Mouse (Mus musculus) layer of hippocampus, adult 9-11 months (tissue): Measurements from ENCODE around the gene Mttp.
"Not testable (repeated sequence)": the region's sequence is repeated elsewhere in the genome, so short reads cannot be mapped to it uniquely, and the experiment has no call there.

ENCODE experiments used
- DNase-seq: peaks from one replicate; pipeline ENCODE4 v3.0.0; 2022

Mttp gene

GRCm38 (mm10) chr3:138144642-138145171 is at the start of gene Mttp:
TSS of gene Mttp (minus strand) at chr3:138144968.
- peak; percentile 77 for DNase-seq

GRCm38 (mm10) chr3:138193683-138194302 is 49.0 kb upstream of the Mttp start, which contains the start of gene 4930579F01Rik:
TSS of gene 4930579F01Rik (minus strand) at chr3:138193825.
- no peak for DNase-seq

- DNase-seq, result no peak
Observed at GRCm38 (mm10) chr3:138192260-138192659, 47.5 kb upstream of the Mttp start.

GRCm38 (mm10) chr3:138185995-138186930 is 41.5 kb upstream of the Mttp start:
- DNase-seq, result no peak

- DNase-seq, result no peak
Observed at GRCm38 (mm10) chr3:138185290-138185689, 40.5 kb upstream of the Mttp start.

- no peak for DNase-seq
Observed at GRCm38 (mm10) chr3:138183371-138183770, 38.6 kb upstream of the Mttp start.

GRCm38 (mm10) chr3:138182019-138182418 is 37.3 kb upstream of the Mttp start:
- no peak for DNase-seq

- DNase-seq, result no peak
Observed at GRCm38 (mm10) chr3:138175551-138175950, 30.8 kb upstream of the Mttp start.

- no peak for DNase-seq
Observed at GRCm38 (mm10) chr3:138173291-138173690, 28.5 kb upstream of the Mttp start.

- DNase-seq, result no peak
Observed at GRCm38 (mm10) chr3:138162553-138163183, 17.9 kb upstream of the Mttp start.

GRCm38 (mm10) chr3:138161623-138162022 is 16.9 kb upstream of the Mttp start:
- DNase-seq, result no peak

GRCm38 (mm10) chr3:138156651-138157050 is 11.9 kb upstream of the Mttp start:
- no peak for DNase-seq

- DNase-seq, result no peak
Observed at GRCm38 (mm10) chr3:138155062-138155461, 10.3 kb upstream of the Mttp start.

GRCm38 (mm10) chr3:138148811-138149210 is 4.0 kb upstream of the Mttp start:
- DNase-seq, result no peak

GRCm38 (mm10) chr3:138144060-138144641 is 617 bp downstream of the Mttp start:
- no peak for DNase-seq

- peak; percentile 97 for DNase-seq
Observed at GRCm38 (mm10) chr3:138143315-138144059, 1.3 kb downstream of the Mttp start, which contains the start of gene Trmt10a. TSS of gene Trmt10a (plus strand) at chr3:138143448.

GRCm38 (mm10) chr3:138142733-138143314 is 1.9 kb downstream of the Mttp start:
- no peak for DNase-seq

- no peak for DNase-seq
Observed at GRCm38 (mm10) chr3:138142052-138142732, 2.6 kb downstream of the Mttp start.

- DNase-seq, result no peak
Observed at GRCm38 (mm10) chr3:138139663-138140062, 5.1 kb downstream of the Mttp start.

GRCm38 (mm10) chr3:138138146-138138545 is 6.6 kb downstream of the Mttp start:
- DNase-seq, result not testable (repeated sequence)

- DNase-seq, result no peak
Observed at GRCm38 (mm10) chr3:138134528-138134927, 10.2 kb downstream of the Mttp start.
